Mouse (Mus musculus): Measurements from ENCODE around the gene Gdf15. TPM values are rescaled to one million over a fixed set of nuclear protein-coding genes. Genes with fewer than 3 reads are reported as not detected.
A peak's percentile ranks its signal among the peaks of the same experiment; 100 is the strongest.
"Not testable (repeated sequence)": the region's sequence is repeated elsewhere in the genome, so short reads cannot be mapped to it uniquely, and the experiment has no call there.

Gene Gdf15
- polyA plus RNA-seq, 2 experiments from 2014 or later: not detected

DNA sequence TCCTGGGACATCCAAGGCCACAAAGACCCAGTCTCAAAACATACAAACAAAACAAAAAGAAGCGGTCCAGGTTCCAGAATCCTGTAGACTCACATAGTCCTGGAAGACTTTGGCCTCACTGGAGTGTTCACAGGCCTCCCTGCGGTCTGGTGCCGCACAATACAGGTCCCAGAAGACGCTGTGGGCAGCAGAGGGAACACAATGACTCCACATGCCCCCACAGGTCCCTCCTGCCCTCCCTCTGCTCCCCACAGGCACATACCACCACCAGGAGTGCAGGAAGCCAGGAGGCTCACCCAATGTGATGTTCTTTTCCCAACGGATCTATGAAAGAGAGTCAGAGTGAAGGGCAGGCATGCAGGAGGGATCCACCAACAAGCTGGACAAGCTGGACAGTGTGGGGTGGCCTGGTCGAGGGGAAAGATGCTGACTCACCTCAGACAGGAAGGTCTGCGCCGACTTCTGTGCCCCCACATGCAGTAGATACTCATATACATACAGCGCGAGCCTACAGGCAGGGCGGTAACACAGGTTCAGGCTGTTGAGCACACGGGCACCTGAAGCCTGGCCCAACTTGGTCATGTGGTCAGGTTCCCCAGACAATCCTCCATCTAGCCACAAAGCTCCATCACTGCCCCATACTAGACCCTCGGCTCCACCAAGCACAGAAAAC, 30.0 kb downstream of the Gdf15 start:
- ATAC-seq: no peak

DNA sequence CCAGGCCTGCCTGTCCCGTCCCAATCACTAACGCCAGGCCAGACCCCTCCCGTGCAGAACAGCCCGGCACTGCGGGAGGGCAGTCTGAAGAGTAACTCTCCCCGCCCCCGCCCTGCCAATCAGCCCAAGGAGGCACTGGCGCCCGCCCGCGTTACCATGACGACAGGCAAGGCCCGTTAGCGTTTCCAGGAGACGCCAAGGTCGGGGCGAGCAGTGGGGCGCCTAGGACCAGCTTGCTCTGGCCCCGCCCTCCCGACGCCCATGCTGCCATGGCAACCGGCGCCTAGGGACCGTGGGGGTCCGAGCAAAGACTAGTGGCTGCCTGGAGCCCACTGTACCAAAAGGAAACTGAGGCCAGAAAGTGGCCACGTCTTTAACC, 31.0 kb downstream of the Gdf15 start:
- ATAC-seq: peak; percentile 87

DNA sequence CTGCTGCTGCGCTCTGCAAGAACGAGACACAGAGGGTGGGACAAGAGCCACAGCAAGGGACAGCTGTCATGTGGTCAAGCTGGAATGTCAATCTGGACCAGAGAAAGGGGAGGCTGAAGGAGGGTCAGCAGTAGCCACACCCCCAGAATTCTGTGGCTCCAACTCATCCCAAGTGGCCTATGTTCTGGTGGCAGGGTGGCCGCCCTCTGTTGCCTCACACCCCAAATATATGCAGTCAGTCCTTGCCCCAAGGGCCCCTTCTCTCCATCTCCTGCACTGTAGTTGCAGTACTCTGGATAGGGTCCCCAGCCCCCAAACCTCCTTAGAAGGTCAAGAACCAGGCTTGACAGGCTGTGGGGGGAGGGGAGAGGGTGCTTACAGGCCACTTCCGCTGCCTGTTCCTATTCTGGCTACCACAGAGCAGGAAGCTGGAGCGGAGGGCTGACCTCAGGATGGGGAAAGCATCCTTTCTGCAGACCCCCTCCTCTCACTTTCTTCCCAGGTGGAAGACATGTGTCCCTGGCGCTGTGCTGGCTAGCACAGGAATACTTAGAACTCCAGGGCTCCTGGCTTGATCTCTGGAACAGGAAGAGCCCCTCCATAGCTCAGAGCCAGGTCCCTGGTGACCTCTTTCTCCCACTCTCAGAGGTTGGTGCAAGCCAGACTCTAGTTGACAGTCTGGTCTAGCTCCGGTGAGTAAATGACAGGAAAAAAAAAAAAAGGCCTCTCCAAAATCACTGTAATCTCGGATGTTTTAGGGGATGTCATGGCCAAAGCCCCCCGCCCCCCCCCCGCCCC, 31.6 kb downstream of the Gdf15 start:
- ATAC-seq: no peak

DNA sequence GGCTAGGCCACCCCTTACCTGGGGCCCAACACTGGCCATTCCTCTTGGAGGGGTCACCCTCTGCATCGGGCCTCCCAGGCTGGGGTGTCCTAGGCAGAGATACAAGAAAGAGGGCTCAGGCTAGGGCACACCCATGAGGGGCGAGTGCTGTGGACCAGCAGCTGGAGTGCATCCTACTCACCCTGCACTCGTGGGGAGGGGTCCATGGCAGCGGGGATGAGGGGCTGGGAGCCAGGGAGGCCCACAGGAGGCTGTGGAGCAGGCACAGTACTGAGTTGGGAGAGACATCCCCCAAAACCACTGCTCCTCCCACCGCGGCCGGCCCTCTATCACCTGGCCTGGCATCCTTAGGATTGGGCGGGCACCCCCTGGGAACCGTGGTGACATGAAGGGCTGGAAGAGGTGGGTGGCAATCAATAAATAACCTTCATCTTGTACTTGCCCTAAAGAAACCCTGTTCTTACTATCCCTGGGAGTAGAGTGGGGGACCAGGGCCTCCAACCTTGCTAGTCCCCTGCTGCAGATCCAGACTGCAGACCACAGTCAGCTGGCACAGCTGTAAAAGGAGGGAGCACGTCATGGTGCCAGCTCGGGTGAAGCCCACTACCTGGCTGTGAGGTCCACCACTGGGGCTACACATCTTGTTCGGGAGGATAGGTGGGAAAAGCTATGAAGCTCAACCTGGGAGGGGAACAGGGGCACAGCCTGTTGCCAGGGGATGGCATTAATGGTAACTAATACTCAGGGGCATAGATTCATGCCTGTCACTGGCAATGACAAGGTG, 32.6 kb downstream of the Gdf15 start:
- no peak for ATAC-seq

- ATAC-seq: no peak
Measured at GRCm38 (mm10) chr8:70598722-70599121, 33.5 kb downstream of the Gdf15 start.

- no peak for ATAC-seq
Measured at GRCm38 (mm10) chr8:70598283-70598682, 34.0 kb downstream of the Gdf15 start.

GRCm38 (mm10) chr8:70597417-70598272, 34.6 kb downstream of the Gdf15 start:
- no peak for ATAC-seq

DNA sequence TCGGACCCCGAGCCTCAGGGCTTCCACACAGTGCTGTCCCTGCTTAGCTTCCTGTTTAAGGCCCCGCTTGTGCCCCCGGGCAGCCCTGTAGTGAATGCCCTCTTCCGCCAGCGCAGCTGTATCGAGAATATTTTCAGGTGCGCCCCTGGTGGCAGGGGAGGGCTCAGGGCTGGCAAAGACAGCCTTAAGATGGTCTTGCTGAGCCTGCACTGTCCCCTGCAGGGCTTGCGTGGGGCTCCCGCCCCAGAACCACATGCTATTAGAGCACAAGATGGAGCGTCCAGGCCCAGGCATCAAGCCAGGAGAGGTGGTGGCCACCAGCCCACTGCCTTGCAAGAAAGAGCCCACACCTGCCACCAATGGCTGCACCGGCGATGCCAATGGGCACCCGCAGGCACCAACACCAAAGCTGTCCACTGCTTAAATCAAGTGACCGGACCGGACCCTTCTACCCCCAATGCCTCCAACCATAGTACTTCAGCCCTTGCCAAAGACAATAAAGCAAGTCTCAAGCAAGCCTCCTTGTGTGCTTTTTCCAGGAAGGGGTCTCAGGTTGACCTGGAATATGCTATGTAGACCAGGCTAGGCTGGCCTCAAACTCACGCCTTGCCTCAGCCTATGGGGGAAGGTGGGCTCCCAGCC, 35.4 kb downstream of the Gdf15 start:
- ATAC-seq: no peak

DNA sequence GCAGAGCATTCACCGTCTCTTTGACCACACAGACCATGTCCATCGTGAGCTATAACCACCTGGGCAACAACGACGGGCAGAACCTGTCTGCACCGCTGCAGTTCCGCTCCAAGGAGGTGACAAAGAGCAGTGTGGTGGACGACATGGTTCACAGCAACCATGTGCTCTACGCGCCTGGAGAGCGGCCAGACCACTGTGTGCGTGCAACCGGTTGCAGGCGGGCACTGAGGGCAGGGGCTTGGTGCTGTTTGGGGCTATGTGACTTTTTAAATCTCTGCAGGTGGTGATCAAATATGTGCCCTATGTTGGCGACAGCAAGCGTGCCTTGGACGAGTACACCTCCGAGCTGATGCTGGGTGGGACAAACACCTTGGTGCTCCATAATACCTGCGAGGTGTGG, 36.0 kb downstream of the Gdf15 start:
- ATAC-seq: no peak

DNA sequence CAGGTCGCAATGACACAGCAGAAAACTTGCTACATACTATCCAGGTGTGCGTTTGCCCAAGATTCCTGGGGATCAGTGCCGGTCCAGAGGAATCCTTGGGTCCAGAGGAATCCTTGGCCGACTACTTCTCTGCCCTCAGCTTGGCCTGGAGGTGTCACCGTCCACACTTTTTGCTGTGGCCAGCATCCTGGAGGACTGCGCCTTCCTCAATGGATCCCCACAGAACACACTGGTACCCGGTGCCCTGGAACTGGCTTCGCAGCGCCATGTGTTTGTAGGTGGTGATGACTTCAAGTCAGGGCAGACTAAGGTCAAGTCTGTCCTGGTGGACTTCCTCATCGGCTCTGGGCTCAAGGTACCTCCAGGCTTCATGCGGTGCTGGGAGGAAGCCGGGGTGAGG, 36.4 kb downstream of the Gdf15 start:
- no peak for ATAC-seq

DNA sequence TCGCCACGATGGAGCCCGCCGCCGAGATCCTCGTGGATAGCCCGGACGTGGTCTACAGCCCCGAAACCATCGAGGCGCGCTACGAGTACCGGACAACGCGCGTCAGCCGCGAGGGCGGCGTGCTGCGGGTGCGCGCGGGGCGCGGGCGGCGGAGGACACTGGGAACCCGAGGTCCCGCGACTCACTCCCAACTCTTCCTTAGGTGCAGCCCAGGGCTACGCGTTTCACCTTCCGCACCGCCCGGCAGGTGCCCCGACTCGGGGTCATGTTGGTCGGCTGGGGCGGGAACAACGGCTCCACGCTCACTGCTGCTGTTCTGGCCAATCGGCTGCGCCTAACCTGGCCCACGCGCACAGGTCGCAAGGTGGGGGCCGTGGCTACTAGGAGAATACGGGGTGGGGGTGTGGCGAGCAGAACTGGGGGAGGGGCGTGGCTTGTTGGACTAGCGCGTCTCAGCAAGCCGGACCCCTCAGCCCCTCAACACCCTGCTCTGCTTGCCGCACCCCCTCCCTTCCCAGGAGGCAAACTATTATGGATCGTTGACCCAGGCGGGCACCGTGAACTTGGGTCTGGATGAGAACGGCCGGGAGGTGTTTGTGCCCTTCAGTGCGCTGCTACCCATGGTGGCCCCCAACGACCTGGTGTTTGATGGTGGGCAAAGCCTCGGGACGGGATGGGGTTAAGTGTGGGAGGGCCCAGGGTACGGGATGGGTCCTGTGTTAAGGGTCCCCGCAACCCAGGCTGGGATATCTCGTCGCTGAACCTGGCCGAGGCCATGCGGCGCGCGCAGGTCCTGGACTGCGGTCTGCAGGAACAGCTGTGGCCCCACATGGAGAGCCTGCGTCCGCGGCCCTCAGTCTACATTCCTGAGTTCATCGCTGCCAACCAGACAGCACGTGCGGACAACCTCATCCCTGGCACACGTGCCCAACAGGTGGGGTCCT, 37.4 kb downstream of the Gdf15 start:
- ATAC-seq: peak; percentile 28

GRCm38 (mm10) chr8:70593961-70594609, 38.2 kb downstream of the Gdf15 start, which contains the start of gene Isyna1:
Gene Isyna1, plus strand, starts transcription at chr8:70594373.
- peak; percentile 97 for ATAC-seq

GRCm38 (mm10) chr8:70593173-70593572, 39.1 kb downstream of the Gdf15 start:
- ATAC-seq: no peak

DNA sequence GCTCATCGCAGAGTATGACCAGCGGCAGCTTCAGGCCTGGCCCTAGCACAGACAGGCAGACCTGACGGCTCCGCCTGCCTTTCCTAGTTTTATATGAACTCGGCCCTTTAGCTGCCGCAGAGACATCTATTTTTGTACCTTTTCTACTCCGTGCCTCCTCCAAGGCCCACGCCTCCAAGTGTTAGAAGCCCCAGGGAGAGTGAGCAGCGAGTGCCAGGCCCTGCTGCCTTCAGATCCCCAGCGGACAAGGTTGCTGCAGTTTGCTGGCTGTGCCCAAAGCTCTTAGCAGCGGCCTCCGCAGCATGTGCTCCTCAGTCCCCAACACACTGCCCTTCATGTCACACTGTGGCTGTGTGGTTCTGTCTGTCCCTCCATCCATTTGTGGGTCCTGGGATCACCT, 40.7 kb downstream of the Gdf15 start:
- ATAC-seq: no peak

DNA sequence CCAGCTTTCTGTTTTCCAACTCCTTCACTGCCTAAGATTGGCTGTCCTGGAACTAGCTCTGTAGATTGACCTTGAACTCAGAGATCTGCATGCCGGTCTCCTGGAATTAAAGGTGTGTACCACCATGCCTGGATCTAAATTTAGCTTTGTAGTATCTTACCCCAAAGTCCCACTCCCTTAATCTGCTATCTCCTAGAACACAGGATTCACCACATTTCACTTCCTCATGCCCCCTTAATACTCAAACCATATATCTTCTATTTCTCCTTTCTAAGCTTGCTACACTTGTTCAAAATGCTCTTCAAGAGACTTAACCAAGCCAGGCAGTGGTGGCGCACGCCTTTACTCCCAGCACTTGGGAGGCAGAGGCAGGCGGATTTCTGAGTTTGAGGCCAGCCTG, 44.3 kb downstream of the Gdf15 start:
- ATAC-seq: not testable (repeated sequence)

- ATAC-seq: no peak
Measured at GRCm38 (mm10) chr8:70585258-70585652, 47.0 kb downstream of the Gdf15 start.

- ATAC-seq: no peak
Measured at GRCm38 (mm10) chr8:70584606-70585257, 47.5 kb downstream of the Gdf15 start.

GRCm38 (mm10) chr8:70583476-70584387, 48.5 kb downstream of the Gdf15 start:
- no peak for ATAC-seq
